Mouse (Mus musculus): ENCODE measurements at regions not wholly inside any gene's neighbourhood (a gene's known extent, or its start where the extent isn't known, plus 50 kb on each side); places are given as distances from the start of the nearest gene placed in this dataset.

- WGBS, result 92% methylated on average over 7 of the region's 7 CpGs
These were observed 50.9 kb upstream of the Cbln4 start for GRCm38 (mm10) chr2:172094159-172094558.

GRCm38 (mm10) chr2:172103881-172104655 is 60.8 kb upstream of the Cbln4 start:
- no peaks in the 10 kb centered on the region for H3K27me3 ChIP-seq (ENCODE audit: insufficient read depth, low read length)
- ATAC-seq (no peak), DNase-seq (ENCODE audit: low spot score) (no peak)
- H3K9me3 ChIP-seq (ENCODE audit: low read length), result no peaks in the 10 kb centered on the region
- no peak overlapping the region for H3K27ac ChIP-seq
- WGBS, result 46% methylated on average over 18 of the region's 18 CpGs
- no peak overlapping the region for H3K4me3 ChIP-seq (ENCODE audit: low read length)
- no peaks in the 10 kb centered on the region for H3K36me3 ChIP-seq (ENCODE audit: insufficient read depth, low read length)
- no peak for TF ChIP-seq CTCF (IDR thresholded peaks at IDR 0.05; ENCODE audit: low read depth)
- no peak overlapping the region for H3K4me2 ChIP-seq (ENCODE audit: low read depth, low read length)
- H3K4me1 ChIP-seq (ENCODE audit: insufficient read depth, low read length), result 0 out of 2 replicates have a peak, but pooled peaks cover 6% of the 10 kb centered on the region
- no peak overlapping the region for H3K9ac ChIP-seq (replicated peaks; ENCODE audit: low read length)

More at GRCm38 (mm10) chr2:172094159-172094558, 50.9 kb upstream of the Cbln4 start:
- Histone ChIP-seq H3K9ac (replicated peaks; ENCODE audit: low read length) (no peak overlapping the region), H3K4me3 (ENCODE audit: low read length) (no peak overlapping the region), H3K4me1 (ENCODE audit: insufficient read depth, low read length) (no peaks in the 10 kb centered on the region), H3K9me3 (ENCODE audit: low read length) (no peaks in the 10 kb centered on the region), H3K4me2 (ENCODE audit: low read depth, low read length) (no peak overlapping the region), H3K27me3 (ENCODE audit: insufficient read depth, low read length) (no peaks in the 10 kb centered on the region), H3K27ac (no peak overlapping the region), H3K36me3 (ENCODE audit: insufficient read depth, low read length) (no peaks in the 10 kb centered on the region)
- ATAC-seq, result no peak
- no peak for DNase-seq (ENCODE audit: low spot score)
- TF ChIP-seq CTCF (IDR thresholded peaks at IDR 0.05; ENCODE audit: low read depth), result peak; percentile 46

- H3K4me2 ChIP-seq (ENCODE audit: low read depth, low read length), result no peak overlapping the region
- H3K9me3 ChIP-seq (ENCODE audit: low read length), result no peaks in the 10 kb centered on the region
- WGBS, result 49% methylated on average over 10 of the region's 10 CpGs
- DNase-seq (ENCODE audit: low spot score), result peak; percentile 45
- 0 out of 2 replicates have a peak, but pooled peaks have one; percentile 35 for ATAC-seq
- no peak overlapping the region for H3K27ac ChIP-seq
- no peaks in the 10 kb centered on the region for H3K27me3 ChIP-seq (ENCODE audit: insufficient read depth, low read length)
- no peaks in the 10 kb centered on the region for H3K36me3 ChIP-seq (ENCODE audit: insufficient read depth, low read length)
- H3K4me3 ChIP-seq (ENCODE audit: low read length), result no peak overlapping the region
- no peak overlapping the region for H3K9ac ChIP-seq (replicated peaks; ENCODE audit: low read length)
- H3K4me1 ChIP-seq (ENCODE audit: insufficient read depth, low read length), result 0 out of 2 replicates have a peak, but pooled peaks cover 6% of the 10 kb centered on the region
- no peak for TF ChIP-seq CTCF (IDR thresholded peaks at IDR 0.05; ENCODE audit: low read depth)
These were observed 62.0 kb upstream of the Cbln4 start for GRCm38 (mm10) chr2:172105241-172105640.

GRCm38 (mm10) chr2:172110706-172111105 is 67.4 kb upstream of the Cbln4 start:
- 50% methylated on average over 3 of the region's 3 CpGs for WGBS
- H3K27ac ChIP-seq, result no peak overlapping the region
- DNase-seq (ENCODE audit: low spot score) (peak; percentile 67), ATAC-seq (no peak)
- no peaks in the 10 kb centered on the region for H3K4me1 ChIP-seq (ENCODE audit: insufficient read depth, low read length)
- H3K36me3 ChIP-seq (ENCODE audit: insufficient read depth, low read length), result no peaks in the 10 kb centered on the region
- H3K4me3 ChIP-seq (ENCODE audit: low read length), result no peak overlapping the region
- no peak for TF ChIP-seq CTCF (IDR thresholded peaks at IDR 0.05; ENCODE audit: low read depth)
- no peak overlapping the region for H3K4me2 ChIP-seq (ENCODE audit: low read depth, low read length)
- no peaks in the 10 kb centered on the region for H3K9me3 ChIP-seq (ENCODE audit: low read length)
- no peaks in the 10 kb centered on the region for H3K27me3 ChIP-seq (ENCODE audit: insufficient read depth, low read length)
- no peak overlapping the region for H3K9ac ChIP-seq (replicated peaks; ENCODE audit: low read length)

- Histone ChIP-seq H3K9ac (replicated peaks; ENCODE audit: low read length) (no peak overlapping the region), H3K27ac (no peak overlapping the region), H3K9me3 (ENCODE audit: low read length) (no peaks in the 10 kb centered on the region), H3K27me3 (ENCODE audit: insufficient read depth, low read length) (no peaks in the 10 kb centered on the region), H3K4me1 (ENCODE audit: insufficient read depth, low read length) (no peaks in the 10 kb centered on the region), H3K36me3 (ENCODE audit: insufficient read depth, low read length) (no peaks in the 10 kb centered on the region), H3K4me2 (ENCODE audit: low read depth, low read length) (no peak overlapping the region), H3K4me3 (ENCODE audit: low read length) (no peak overlapping the region)
- 87% methylated on average over 13 of the region's 13 CpGs for WGBS
- no peak for TF ChIP-seq CTCF (IDR thresholded peaks at IDR 0.05; ENCODE audit: low read depth)
- DNase-seq (ENCODE audit: low spot score) (no peak), ATAC-seq (no peak)
These were observed 70.4 kb upstream of the Cbln4 start for GRCm38 (mm10) chr2:172113639-172114038.

GRCm38 (mm10) chr2:172115604-172116206 is 72.4 kb upstream of the Cbln4 start:
- ATAC-seq (no peak), DNase-seq (ENCODE audit: low spot score) (peak; percentile 26)
- H3K4me2 ChIP-seq (ENCODE audit: low read depth, low read length), result peak overlapping the region; percentile 29; the same call in 1 of the 2 replicates
- H3K27me3 ChIP-seq (ENCODE audit: insufficient read depth, low read length), result no peaks in the 10 kb centered on the region
- H3K4me1 ChIP-seq (ENCODE audit: insufficient read depth, low read length), result no peaks in the 10 kb centered on the region
- H3K27ac ChIP-seq, result no peak overlapping the region
- no peak for TF ChIP-seq CTCF (IDR thresholded peaks at IDR 0.05; ENCODE audit: low read depth)
- WGBS, result 28% methylated on average over 10 of the region's 10 CpGs
- H3K36me3 ChIP-seq (ENCODE audit: insufficient read depth, low read length), result no peaks in the 10 kb centered on the region
- H3K9me3 ChIP-seq (ENCODE audit: low read length), result no peaks in the 10 kb centered on the region
- H3K9ac ChIP-seq (replicated peaks; ENCODE audit: low read length), result no peak overlapping the region
- no peak overlapping the region for H3K4me3 ChIP-seq (ENCODE audit: low read length)

- WGBS, result 67% methylated on average over 2 of the region's 2 CpGs
- no peak for TF ChIP-seq CTCF (IDR thresholded peaks at IDR 0.05; ENCODE audit: low read depth)
- H3K4me2 ChIP-seq (ENCODE audit: low read depth, low read length), result no peak overlapping the region
- H3K9me3 ChIP-seq (ENCODE audit: low read length), result no peaks in the 10 kb centered on the region
- H3K9ac ChIP-seq (replicated peaks; ENCODE audit: low read length), result no peak overlapping the region
- DNase-seq (ENCODE audit: low spot score), result no peak
- H3K4me3 ChIP-seq (ENCODE audit: low read length), result no peak overlapping the region
- H3K36me3 ChIP-seq (ENCODE audit: insufficient read depth, low read length), result no peaks in the 10 kb centered on the region
- H3K27ac ChIP-seq, result no peak overlapping the region
- no peak for ATAC-seq
- H3K27me3 ChIP-seq (ENCODE audit: insufficient read depth, low read length), result no peaks in the 10 kb centered on the region
- H3K4me1 ChIP-seq (ENCODE audit: insufficient read depth, low read length), result peaks cover 5% of the 10 kb centered on the region; the same call in 1 of the 2 replicates
These were observed 84.3 kb upstream of the Cbln4 start for GRCm38 (mm10) chr2:172127517-172127916.

Data from hindbrain, postnatal 0 days (tissue).